Mouse (Mus musculus) liver, postnatal 0 days (tissue): ENCODE data around the gene Ctsk.

Source experiments
- CTCF ChIP-seq: sonication (generic); IDR thresholded peaks from 2 replicates; pipeline ENCODE4 v1.5.1; 2016; ENCODE audit warnings: antibody characterized with exemption, low read depth
- EP300 ChIP-seq: IDR thresholded peaks from 2 replicates; pipeline ENCODE4 v1.6.1; 2016; ENCODE audit warnings: antibody characterized with exemption, low read depth, mild to moderate bottlenecking

DNA sequence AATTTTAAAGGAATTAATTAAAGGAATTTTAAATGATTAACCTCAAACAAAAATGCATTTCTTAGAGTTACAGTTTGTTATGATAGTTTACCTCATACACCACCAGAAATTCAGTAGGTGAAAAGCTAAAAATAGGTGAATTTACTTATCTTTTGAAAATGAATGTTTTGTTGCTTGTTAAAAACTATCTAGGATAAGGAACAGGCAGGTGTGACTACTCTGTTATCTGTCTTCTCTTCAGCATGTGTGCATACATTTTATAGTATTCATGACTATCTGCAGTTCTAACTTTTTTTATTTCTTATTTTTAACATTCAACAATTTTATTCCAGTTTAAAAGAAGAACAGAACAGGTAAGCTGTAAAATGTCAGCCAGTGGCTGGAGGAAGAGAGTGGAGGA lies 35.2 kb upstream of the Ctsk start:
- TF ChIP-seq CTCF (no peak), EP300 (no peak)
